Mouse (Mus musculus) liver, embryonic 18 days (tissue): Measurements from ENCODE around the gene Cdh8. TPM values are rescaled to one million over a fixed set of nuclear protein-coding genes. Genes with fewer than 3 reads are reported as not detected.

Experiments used
- polyA plus RNA-seq: library from polyadenylated mRNA; depleted of rRNA; stranded (reverse); fragments of >200 nt; gene quantifications from 2 replicates; pipeline ENCODE4 v1.2.3, GENCODE M21; 2012; rRNA removed

Gene Cdh8
- 0.01 TPM in 2 replicates for polyA plus RNA-seq

DNA sequence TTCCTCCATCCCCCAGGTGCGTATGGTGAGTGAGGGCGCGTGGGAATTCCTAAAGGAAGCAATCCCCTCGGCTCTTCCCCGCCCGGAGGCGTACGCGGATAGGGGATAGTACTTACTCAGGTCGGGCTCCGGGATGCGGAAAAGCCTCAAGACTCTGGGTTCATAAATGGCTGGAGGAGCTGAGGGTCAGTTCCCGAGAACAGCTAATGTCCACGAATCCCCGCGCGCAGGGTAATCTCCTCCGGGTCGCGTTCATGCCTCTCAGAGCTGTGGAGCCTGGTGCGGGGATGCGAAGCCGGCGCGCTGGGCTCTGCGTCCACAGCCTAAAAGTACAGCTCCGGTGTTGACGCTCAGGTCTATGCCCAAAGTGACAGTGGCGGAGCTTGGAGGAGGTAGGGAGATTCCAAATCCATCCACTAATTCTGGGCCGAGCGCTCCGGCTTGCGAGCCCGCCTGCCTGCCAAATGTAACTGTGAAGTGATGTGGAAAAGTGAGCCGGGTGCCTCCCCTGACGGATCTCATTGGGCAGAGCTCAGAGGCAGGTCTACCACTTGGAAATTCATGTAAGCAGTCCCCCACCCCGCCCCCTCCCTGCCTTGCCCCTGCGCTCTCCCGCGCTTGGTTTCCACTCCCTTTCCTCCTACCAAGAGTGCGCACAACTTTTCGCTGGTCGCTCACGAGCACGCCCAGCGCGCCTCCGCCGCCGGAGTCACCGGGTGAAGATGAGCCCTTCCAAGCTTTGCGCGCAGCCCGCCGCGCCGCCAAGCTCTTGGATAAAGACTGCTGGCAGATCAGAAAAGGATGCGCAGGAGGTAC lies at the start of gene Cdh8:
Cdh8 (minus strand) TSS at position 506 of the 816 bp plus-strand sequence.

